Mouse (Mus musculus) MEL (cell line): ENCODE measurements around the gene Mef2b. TPM values are rescaled to one million over a fixed set of nuclear protein-coding genes. Genes with fewer than 3 reads are reported as not detected.

Experiments
- DNase-seq: peaks from one replicate; pipeline ENCODE4 v3.0.0; 2011; ENCODE audit warnings: low read depth, low spot score
- H3K27ac ChIP-seq: 2 replicates; pipeline ENCODE4 v1.5.1; 2012; ENCODE audit warnings: low read depth, mild to moderate bottlenecking, control low read depth, low read length, moderate library complexity; ENCODE audit not compliant: control insufficient read depth
- H3K27me3 ChIP-seq, 2 experiments: fragments of 150-350 bp in 1 of 2; sonication (generic) in 1 of 2; 2 replicates each; pipeline ENCODE4 v1.6.1; 2012; ENCODE audit warnings: low read length in 2 of 2, mild to moderate bottlenecking in 2 of 2, improper control_type of control experiment in 1 of 2, moderate library complexity in 1 of 2; ENCODE audit not compliant: insufficient read depth in 2 of 2, control insufficient read depth in 1 of 2
- H3K36me3 ChIP-seq, 2 experiments: 2 replicates each; pipeline ENCODE4 v1.6.1; 2012 to 2014; ENCODE audit warnings: low read length in 2 of 2, improper control_type of control experiment in 1 of 2, inconsistent platforms in 1 of 2, mild to moderate bottlenecking in 1 of 2; ENCODE audit not compliant: insufficient read depth in 2 of 2, control insufficient read depth in 1 of 2
- H3K4me1 ChIP-seq, 2 experiments: fragments of 150-350 bp in 1 of 2; sonication (generic) in 1 of 2; 2 replicates each; pipeline ENCODE4 v1.6.1; 2012; ENCODE audit warnings: low read length in 2 of 2, improper control_type of control experiment in 1 of 2, mild to moderate bottlenecking in 1 of 2; ENCODE audit not compliant: insufficient read depth in 2 of 2, control insufficient read depth in 1 of 2
- H3K4me3 ChIP-seq, 2 experiments: fragments of 150-350 bp in 1 of 2; sonication (generic) in 1 of 2; 2 replicates each; pipeline ENCODE4 v1.5.1; 2012; ENCODE audit warnings: low read depth in 2 of 2, low read length in 2 of 2, mild to moderate bottlenecking in 2 of 2, moderate library complexity in 2 of 2, control low read depth in 1 of 2, improper control_type of control experiment in 1 of 2; ENCODE audit not compliant: control insufficient read depth in 1 of 2, insufficient read depth in 1 of 2
- H3K79me2 ChIP-seq: 2 replicates; pipeline ENCODE4 v1.6.1; 2012; ENCODE audit warnings: mild to moderate bottlenecking, low read length, moderate library complexity; ENCODE audit not compliant: control insufficient read depth, poor library complexity, insufficient read depth
- H3K9ac ChIP-seq: 2 replicates; pipeline ENCODE4 v1.6.1; 2012; ENCODE audit warnings: low read depth, mild to moderate bottlenecking, control low read depth, low read length, moderate library complexity; ENCODE audit not compliant: control insufficient read depth, poor library complexity, severe bottlenecking
- H3K9me3 ChIP-seq: fragments of 150-350 bp; sonication (generic); replicated peaks from 2 replicates; pipeline ENCODE4 v1.6.1; 2012; ENCODE audit warnings: mild to moderate bottlenecking, low read length, improper control_type of control experiment, moderate library complexity; ENCODE audit not compliant: insufficient read depth
- CHD2 ChIP-seq: IDR thresholded peaks from 2 replicates; pipeline ENCODE4 v1.6.1; 2011; ENCODE audit warnings: low read length, improper control_type of control experiment
- E2F4 ChIP-seq: IDR thresholded peaks from 2 replicates; pipeline ENCODE4 v1.6.1; 2011; ENCODE audit warnings: low read depth, low read length, improper control_type of control experiment, borderline replicate concordance
- EP300 ChIP-seq, 2 experiments: IDR thresholded peaks; 2 replicates each; pipeline ENCODE4 v1.6.1; 2011; ENCODE audit warnings: improper control_type of control experiment in 2 of 2, low read length in 2 of 2, low read depth in 1 of 2, mild to moderate bottlenecking in 1 of 2
- ETS1 ChIP-seq: IDR thresholded peaks from 2 replicates; pipeline ENCODE4 v1.6.1; 2012; ENCODE audit warnings: low read depth, mild to moderate bottlenecking, inconsistent platforms, low read length, improper control_type of control experiment, moderate library complexity
- HCFC1 ChIP-seq: IDR thresholded peaks from 2 replicates; pipeline ENCODE4 v1.6.1; 2012; ENCODE audit warnings: low read depth, mild to moderate bottlenecking, inconsistent platforms, low read length, improper control_type of control experiment, moderate library complexity
- KAT2A ChIP-seq: conservative IDR thresholded peaks from 2 replicates; pipeline ENCODE4 v1.6.1; 2012; ENCODE audit warnings: low read depth, low read length, improper control_type of control experiment, inconsistent platforms
- MAZ ChIP-seq: IDR thresholded peaks from 2 replicates; pipeline ENCODE4 v1.6.1; 2012; ENCODE audit warnings: low read depth, mild to moderate bottlenecking, inconsistent platforms, low read length, improper control_type of control experiment
- MYB ChIP-seq: IDR thresholded peaks from 2 replicates; pipeline ENCODE4 v1.6.1; 2011; ENCODE audit warnings: mild to moderate bottlenecking, low read depth, low read length, improper control_type of control experiment
- MYC ChIP-seq: IDR thresholded peaks from 2 replicates; pipeline ENCODE4 v1.6.1; 2011; ENCODE audit warnings: low read depth, mild to moderate bottlenecking, low read length, improper control_type of control experiment, moderate library complexity
- POLR2AphosphoS2 ChIP-seq: IDR thresholded peaks from 2 replicates; pipeline ENCODE4 v1.6.1; 2011; ENCODE audit warnings: low read length, improper control_type of control experiment
- POLR2AphosphoS5 ChIP-seq: IDR thresholded peaks from 2 replicates; pipeline ENCODE4 v1.6.1; 2012; ENCODE audit warnings: low read depth, borderline replicate concordance, mild to moderate bottlenecking, inconsistent platforms, low read length, moderate library complexity, mixed read lengths
- SIN3A ChIP-seq: IDR thresholded peaks from 2 replicates; pipeline ENCODE4 v1.6.1; 2012; ENCODE audit warnings: low read length, improper control_type of control experiment, inconsistent platforms
- TAL1 ChIP-seq: IDR thresholded peaks from 2 replicates; pipeline ENCODE4 v1.6.1; 2012; ENCODE audit warnings: mild to moderate bottlenecking, inconsistent platforms, low read length, moderate library complexity, mixed read lengths
- UBTF ChIP-seq: IDR thresholded peaks from 2 replicates; pipeline ENCODE4 v1.6.1; 2012; ENCODE audit warnings: low read depth, mild to moderate bottlenecking, inconsistent platforms, low read length, improper control_type of control experiment, moderate library complexity, borderline replicate concordance; ENCODE audit not compliant: insufficient read depth
- USF2 ChIP-seq, 2 experiments: IDR thresholded peaks; 2 replicates each; pipeline ENCODE4 v1.6.1; 2011 to 2012; ENCODE audit warnings: improper control_type of control experiment in 2 of 2, low read length in 2 of 2, borderline replicate concordance in 1 of 2, inconsistent platforms in 1 of 2, low read depth in 1 of 2, mild to moderate bottlenecking in 1 of 2; ENCODE audit not compliant: insufficient read depth in 1 of 2
- ZC3H11A ChIP-seq: IDR thresholded peaks from 2 replicates; pipeline ENCODE4 v1.6.1; 2012; ENCODE audit warnings: low read depth, mild to moderate bottlenecking, inconsistent platforms, low read length, improper control_type of control experiment
- ZMIZ1 ChIP-seq: IDR thresholded peaks from 2 replicates; pipeline ENCODE4 v1.6.1; 2012; ENCODE audit warnings: low read depth, mild to moderate bottlenecking, inconsistent platforms, low read length, improper control_type of control experiment, moderate library complexity
- polyA plus RNA-seq, 2 experiments: library from polyadenylated mRNA; stranded (reverse) in 1 of 2; unstranded in 1 of 2; fragments of >175 nt in 1 of 2; fragments of >200 nt in 1 of 2; gene quantifications; 2 replicates each; pipeline versions ENCODE4 v1.2.1 to v1.2.4; 2012; ENCODE audit warnings: low replicate concordance in 2 of 2, low read depth in 1 of 2; ENCODE audit not compliant: insufficient read length in 2 of 2, insufficient read depth in 1 of 2, missing spikeins in 1 of 2
- total RNA-seq: library from RNA; depleted of rRNA; stranded (reverse); fragments of 300-350 nt; gene quantifications from 2 replicates; pipeline ENCODE4 v1.2.3, GENCODE M21; 2012

Gene Mef2b
- total and polyA plus RNA-seq, 3 experiments, result 2.0 to 6.5 TPM; not detected in 1

DNA sequence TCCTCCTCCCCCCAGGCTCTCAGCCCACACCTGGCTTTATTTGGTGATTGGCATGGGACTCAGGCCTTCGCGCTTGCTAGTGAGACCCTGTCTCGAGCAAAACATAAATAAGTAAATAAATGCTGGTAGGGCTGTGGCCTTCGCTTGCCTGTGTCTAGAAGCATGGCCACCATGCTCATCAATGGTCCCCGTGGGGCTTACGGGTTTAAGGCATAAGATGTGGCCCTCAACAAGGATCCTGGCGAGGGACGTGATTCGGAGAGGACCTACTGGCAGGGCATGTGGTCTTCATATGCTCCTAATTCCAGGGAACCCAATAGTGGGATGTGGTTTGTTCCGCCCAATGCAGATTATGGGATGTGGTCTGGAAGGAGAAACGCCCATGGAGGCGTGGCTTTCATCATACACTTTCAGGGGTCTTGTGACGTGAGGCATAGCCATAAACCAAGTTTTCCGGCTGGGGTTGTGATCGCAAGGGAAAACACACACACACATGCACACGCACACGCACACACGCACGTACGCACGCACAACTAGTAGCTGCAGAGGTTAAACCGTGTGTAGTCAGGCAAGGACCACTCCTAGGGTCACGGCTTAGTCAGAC, 28.2 kb upstream of the Mef2b start:
- 0 out of 4 replicates have a peak, but pooled peaks cover 0 to 1% of the 10 kb centered on the region in 2 experiments for H3K27me3 ChIP-seq

DNA sequence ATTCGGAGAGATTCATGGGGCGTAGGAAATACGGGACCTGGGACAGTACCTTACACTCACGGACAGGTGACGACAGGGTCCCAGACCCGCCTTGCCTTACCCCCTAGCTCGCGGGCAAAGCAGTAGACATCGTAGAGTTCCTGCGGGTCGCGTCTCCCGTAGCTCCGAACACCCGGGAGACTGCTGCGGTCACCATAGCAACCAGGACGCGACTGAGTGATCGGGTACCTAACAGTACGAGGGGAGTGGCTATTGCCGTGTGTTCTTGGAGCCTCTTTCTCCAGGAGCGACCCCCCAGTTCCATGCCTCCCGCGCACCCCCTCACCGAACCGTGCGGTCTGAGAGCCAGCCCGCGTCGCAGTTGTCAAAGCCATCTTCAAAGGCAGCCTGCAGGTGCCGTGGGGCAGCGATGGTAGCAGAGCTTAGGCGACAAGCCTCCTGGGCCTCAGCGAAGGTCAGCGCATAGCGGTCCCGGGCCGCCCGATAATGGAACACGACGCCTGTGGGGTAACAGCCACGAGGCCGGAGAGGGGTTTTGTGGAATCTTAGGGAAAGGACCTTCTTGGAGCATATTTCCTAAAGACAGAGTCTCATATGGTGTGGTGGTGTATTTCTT, 27.0 kb upstream of the Mef2b start:
- no peak for DNase-seq
- no peaks in the 10 kb centered on the region for H3K4me1 ChIP-seq
- no peak overlapping the region for H3K9ac ChIP-seq
- no peak overlapping the region for H3K4me3 ChIP-seq
- H3K27me3 ChIP-seq, result 0 out of 4 replicates have a peak, but pooled peaks cover 0 to 2% of the 10 kb centered on the region in 2 experiments
- no peaks in the 10 kb centered on the region for H3K79me2 ChIP-seq
- TF ChIP-seq USF2 (IDR thresholded peaks at IDR 0.05; ENCODE audit: borderline replicate concordance in 1 of 2, insufficient read depth in 1 of 2, low read depth in 1 of 2, low read length in 2 of 2) (no peak), KAT2A (no peak), EP300 (IDR thresholded peaks at IDR 0.05; ENCODE audit: low read depth in 1 of 2, low read length in 2 of 2) (no peak), SIN3A (no peak), ETS1 (no peak), POLR2AphosphoS2 (no peak), CHD2 (no peak), TAL1 (no peak), ZMIZ1 (no peak), ZC3H11A (no peak), MYB (no peak), E2F4 (no peak)
- H3K9me3 ChIP-seq, result no peaks in the 10 kb centered on the region
- no peak overlapping the region for H3K27ac ChIP-seq
- H3K36me3 ChIP-seq, result no peaks in the 10 kb centered on the region

More for the DNA sequence above, 28.2 kb upstream of the Mef2b start:
- no peaks in the 10 kb centered on the region for H3K36me3 ChIP-seq
- no peaks in the 10 kb centered on the region for H3K4me1 ChIP-seq
- TF ChIP-seq UBTF, result no peak
- no peak for TF ChIP-seq MAZ
- no peak for TF ChIP-seq USF2 (IDR thresholded peaks at IDR 0.05; ENCODE audit: borderline replicate concordance in 1 of 2, insufficient read depth in 1 of 2, low read depth in 1 of 2, low read length in 2 of 2)
- TF ChIP-seq HCFC1, result no peak
- TF ChIP-seq MYB, result no peak
- no peak for TF ChIP-seq MYC
- no peak for TF ChIP-seq POLR2AphosphoS5
- no peak for TF ChIP-seq ZC3H11A
- TF ChIP-seq, all 39 proteins: peak for 0
- Histone ChIP-seq H3K27ac (no peak overlapping the region), H3K4me3 (no peak overlapping the region), H3K9ac (no peak overlapping the region), H3K79me2 (no peaks in the 10 kb centered on the region), H3K9me3 (no peaks in the 10 kb centered on the region)
- no peak for DNase-seq
